Mouse (Mus musculus): ENCODE results near the gene Pdzrn3.

Pdzrn3 gene

GRCm38 (mm10) chr6:101366809-101367602 is 10.7 kb downstream of the Pdzrn3 start:
- no peak for DNase-seq (ENCODE audit: low spot score)

GRCm38 (mm10) chr6:101365795-101366194 is 11.9 kb downstream of the Pdzrn3 start:
- no peak for DNase-seq (ENCODE audit: low spot score)

GRCm38 (mm10) chr6:101363904-101364303 is 13.8 kb downstream of the Pdzrn3 start:
- DNase-seq (ENCODE audit: low spot score), result no peak

GRCm38 (mm10) chr6:101362728-101363127 is 15.0 kb downstream of the Pdzrn3 start:
- no peak for DNase-seq (ENCODE audit: low spot score)

- DNase-seq (ENCODE audit: low spot score), result no peak
Observed at GRCm38 (mm10) chr6:101362268-101362667, 15.4 kb downstream of the Pdzrn3 start.

GRCm38 (mm10) chr6:101360211-101360737 is 17.4 kb downstream of the Pdzrn3 start:
- DNase-seq (ENCODE audit: low spot score), result no peak

- no peak for DNase-seq (ENCODE audit: low spot score)
Observed at GRCm38 (mm10) chr6:101359646-101360045, 18.1 kb downstream of the Pdzrn3 start.

GRCm38 (mm10) chr6:101354887-101355286 is 22.8 kb downstream of the Pdzrn3 start:
- no peak for DNase-seq (ENCODE audit: low spot score)

- no peak for DNase-seq (ENCODE audit: low spot score)
Observed at GRCm38 (mm10) chr6:101354230-101354881, 23.3 kb downstream of the Pdzrn3 start.

- DNase-seq (ENCODE audit: low spot score), result no peak
Observed at GRCm38 (mm10) chr6:101353701-101354100, 24.0 kb downstream of the Pdzrn3 start.

- no peak for DNase-seq (ENCODE audit: low spot score)
Observed at GRCm38 (mm10) chr6:101352626-101353025, 25.1 kb downstream of the Pdzrn3 start.

- DNase-seq (ENCODE audit: low spot score), result no peak
Observed at GRCm38 (mm10) chr6:101351100-101351499, 26.6 kb downstream of the Pdzrn3 start.

GRCm38 (mm10) chr6:101350414-101350973 is 27.2 kb downstream of the Pdzrn3 start:
- DNase-seq (ENCODE audit: low spot score), result no peak

GRCm38 (mm10) chr6:101348496-101348895 is 29.2 kb downstream of the Pdzrn3 start:
- no peak for DNase-seq (ENCODE audit: low spot score)

- DNase-seq (ENCODE audit: low spot score), result no peak
Observed at GRCm38 (mm10) chr6:101340051-101340450, 37.6 kb downstream of the Pdzrn3 start.

- DNase-seq (ENCODE audit: low spot score), result no peak
Observed at GRCm38 (mm10) chr6:101337842-101338528, 39.7 kb downstream of the Pdzrn3 start.

GRCm38 (mm10) chr6:101336660-101337059 is 41.0 kb downstream of the Pdzrn3 start:
- DNase-seq (ENCODE audit: low spot score), result no peak

- DNase-seq (ENCODE audit: low spot score), result no peak
Observed at GRCm38 (mm10) chr6:101335744-101336143, 42.0 kb downstream of the Pdzrn3 start.

GRCm38 (mm10) chr6:101334495-101334894 is 43.2 kb downstream of the Pdzrn3 start:
- no peak for DNase-seq (ENCODE audit: low spot score)

- DNase-seq (ENCODE audit: low spot score), result no peak
Observed at GRCm38 (mm10) chr6:101330392-101330791, 47.3 kb downstream of the Pdzrn3 start.

- no peak for DNase-seq (ENCODE audit: low spot score)
Observed at GRCm38 (mm10) chr6:101329499-101329898, 48.2 kb downstream of the Pdzrn3 start.

- no peak for DNase-seq (ENCODE audit: low spot score)
Observed at GRCm38 (mm10) chr6:101328514-101328913, 49.2 kb downstream of the Pdzrn3 start.

Data from ovary, adult 18-20 months (tissue).